ENCODE assay signal across 16 mouse cellular contexts in genomic region chr3:115855576-115855975, GRCm38 (mm10). TPM values are rescaled to one million over a fixed set of nuclear protein-coding genes. Genes with fewer than 3 reads are reported as not detected.
DNase-seq lines count a peak whose midpoint lies in the region; ATAC-seq and TF ChIP-seq lines count a peak whose summit lies in the region.
"Had no signal": no experiment of that assay in that cellular context is flagged by ENCODE, and none has a peak within 500 bp of the region (broad histone marks: within the 10 kb centered on the region; RNA-seq: fewer than 3 reads in every experiment).

No protein-coding gene starts in this region.

- H3K4me3 ChIP-seq in layer of hippocampus, adult 2 months: no peak overlapping the region; the same call in 1 of the 2 replicates
- H3K4me3 ChIP-seq: limb, embryonic 13.5 days; myocyte had no signal

- ATAC-seq in cerebellum, adult (ENCODE audit: insufficient number of reproducible peaks, low FRiP score, low TSS enrichment): no peak; the same call in 1 of the 2 replicates

- peak overlapping the region; percentile 61 for H3K27ac ChIP-seq in layer of hippocampus, adult 2 months
- H3K27ac ChIP-seq: limb, embryonic 13.5 days had no signal

- no peak for TF ChIP-seq CTCF in layer of hippocampus, adult 2 months (conservative IDR thresholded peaks at IDR 0.05)

- DNase-seq in cerebellum, adult 9-10 months: peak; percentile 24
- peak in 1 of 2 experiments; percentile 4 for DNase-seq in layer of hippocampus, adult 2 months (ENCODE audit: low spot score in 2 of 2)
- no peak for DNase-seq in layer of hippocampus, adult 9-10 months (ENCODE audit: low spot score)
- peak; percentile 9 for DNase-seq in brain, adult 2 months (ENCODE audit: low read depth, low spot score)
- peak; percentile 14 to 17 for DNase-seq in layer of hippocampus, adult 8-10 months (ENCODE audit: low spot score in 2 of 2)
- no peak for DNase-seq in kidney, postnatal 36 days
- DNase-seq in embryo, embryonic 11 days: no peak
- DNase-seq: adrenal gland, postnatal 10 days; cerebellum, adult 8-10 months; kidney, adult 11 months; kidney, postnatal 4 days; lung, adult 18-20 months; spleen, adult 18-20 months had no signal

RNA-seq across cellular contexts. Expression of gene Dph5, which starts 32.1 kb away (rescaled TPM):
- total RNA-seq in layer of hippocampus, adult 2 months (2021): 10 to 100 TPM; 13.1 to 16.2 TPM
- total RNA-seq in layer of hippocampus, adult 8-10 months (2022): 10 to 100 TPM; 13.5 to 14.0 (median 13.9) TPM

Comparison
In these comparisons a context has a peak if more than half of its experiments do, and no peak if none do; other contexts are left out.
1. DNase-seq: peak in cerebellum, adult 9-10 months (single experiment), brain, adult 2 months (single experiment) and layer of hippocampus, adult 8-10 months (2 of 2); none in layer of hippocampus, adult 9-10 months (single experiment), kidney, postnatal 36 days (0 of 2) and embryo, embryonic 11 days (single experiment).